Mouse (Mus musculus): ENCODE data around the gene Phf20. TPM values are rescaled to one million over a fixed set of nuclear protein-coding genes. Genes with fewer than 3 reads are reported as not detected.

Gene Phf20
- polyA plus RNA-seq, 1 experiment from 2014 or later: 157 TPM

GRCm38 (mm10) chr2:156310945-156311344 is 114.7 kb downstream of the Phf20 start:
- WGBS: 90% methylated on average over 5 of the region's 5 CpGs
- Histone ChIP-seq H3K9me3 (no peaks in the 10 kb centered on the region), H3K27me3 (no peaks in the 10 kb centered on the region), H3K36me3 (peaks cover 19% of the 10 kb centered on the region), H3K4me2 (replicated peaks) (peak overlapping the region; percentile 94), H3K27ac (replicated peaks) (peak overlapping the region; percentile 93; the same call in 1 of the 2 replicates), H3K4me3 (peak overlapping the region; percentile 65), H3K4me1 (peaks cover 15% of the 10 kb centered on the region), H3K9ac (replicated peaks) (no peak overlapping the region)
- no peak for ATAC-seq (replicated peaks)

- peak overlapping the region; percentile 94 for H3K4me2 ChIP-seq (replicated peaks)
- no peaks in the 10 kb centered on the region for H3K27me3 ChIP-seq
- WGBS: 19% methylated on average over 8 of the region's 8 CpGs
- ATAC-seq (replicated peaks): no peak
- peak overlapping the region; percentile 65 for H3K4me3 ChIP-seq
- H3K9ac ChIP-seq (replicated peaks): peak overlapping the region; percentile 77
- H3K9me3 ChIP-seq: no peaks in the 10 kb centered on the region
- H3K36me3 ChIP-seq: peaks cover 19% of the 10 kb centered on the region
- peaks cover 15% of the 10 kb centered on the region for H3K4me1 ChIP-seq
- H3K27ac ChIP-seq (replicated peaks): peak overlapping the region; percentile 93
Measured at GRCm38 (mm10) chr2:156311441-156311840, 115.2 kb downstream of the Phf20 start.

- peak overlapping the region; percentile 65 for H3K4me3 ChIP-seq
- H3K9ac ChIP-seq (replicated peaks): peak overlapping the region; percentile 77
- H3K27me3 ChIP-seq: no peaks in the 10 kb centered on the region
- H3K9me3 ChIP-seq: no peaks in the 10 kb centered on the region
- peak overlapping the region; percentile 93 for H3K27ac ChIP-seq (replicated peaks)
- H3K4me2 ChIP-seq (replicated peaks): peak overlapping the region; percentile 94
- H3K4me1 ChIP-seq: peaks cover 15% of the 10 kb centered on the region
- under 1% methylated on average over 53 of the region's 53 CpGs for WGBS
- peaks cover 16% of the 10 kb centered on the region for H3K36me3 ChIP-seq
- ATAC-seq (replicated peaks): peak; percentile 54
Measured at GRCm38 (mm10) chr2:156311841-156312291, 115.6 kb downstream of the Phf20 start.

- Histone ChIP-seq H3K27ac (replicated peaks) (peak within 1 kb of the TSS; percentile 93), H3K4me1 (peaks cover 15% of the 10 kb centered on the region), H3K4me2 (replicated peaks) (peak within 1 kb of the TSS; percentile 94), H3K4me3 (peak within 1 kb of the TSS; percentile 65), H3K27me3 (no peaks in the 10 kb centered on the region), H3K9ac (replicated peaks) (peak within 1 kb of the TSS; percentile 77), H3K36me3 (0 out of 2 replicates have a peak, but pooled peaks cover 11% of the 10 kb centered on the region), H3K9me3 (no peaks in the 10 kb centered on the region)
- ATAC-seq (replicated peaks): peak; percentile 93
- under 1% methylated on average over 48 of the region's 49 CpGs for WGBS
Measured at GRCm38 (mm10) chr2:156312297-156312897, 116.1 kb downstream of the Phf20 start, which contains the start of the genes Cnbd2 and Scand1. TSS of gene Cnbd2 (plus strand) at chr2:156312299. TSS of gene Scand1 (minus strand) at chr2:156312704.

GRCm38 (mm10) chr2:156313153-156313552 is 116.9 kb downstream of the Phf20 start:
- Histone ChIP-seq H3K9ac (replicated peaks) (peak overlapping the region; percentile 77), H3K4me2 (replicated peaks) (peak overlapping the region; percentile 94), H3K27me3 (no peaks in the 10 kb centered on the region), H3K4me1 (peaks cover 15% of the 10 kb centered on the region), H3K4me3 (peak overlapping the region; percentile 65), H3K9me3 (no peaks in the 10 kb centered on the region), H3K27ac (replicated peaks) (peak overlapping the region; percentile 93; the same call in 1 of the 2 replicates), H3K36me3 (0 out of 2 replicates have a peak, but pooled peaks cover 7% of the 10 kb centered on the region)
- WGBS: 44% methylated on average over 3 of the region's 3 CpGs
- no peak for ATAC-seq (replicated peaks)

GRCm38 (mm10) chr2:156314811-156315210 is 118.5 kb downstream of the Phf20 start:
- H3K27ac ChIP-seq (replicated peaks): no peak overlapping the region
- 89% methylated on average over 6 of the region's 6 CpGs for WGBS
- no peak for ATAC-seq (replicated peaks)
- H3K36me3 ChIP-seq: 0 out of 2 replicates have a peak, but pooled peaks cover 7% of the 10 kb centered on the region
- H3K27me3 ChIP-seq: no peaks in the 10 kb centered on the region
- H3K9ac ChIP-seq (replicated peaks): no peak overlapping the region
- H3K4me1 ChIP-seq: peaks cover 15% of the 10 kb centered on the region
- no peaks in the 10 kb centered on the region for H3K9me3 ChIP-seq
- H3K4me2 ChIP-seq (replicated peaks): no peak overlapping the region
- no peak overlapping the region for H3K4me3 ChIP-seq

GRCm38 (mm10) chr2:156318491-156318890 is 122.2 kb downstream of the Phf20 start:
- ATAC-seq (replicated peaks): no peak

GRCm38 (mm10) chr2:156321538-156321937 is 125.3 kb downstream of the Phf20 start:
- Histone ChIP-seq H3K4me3 (no peak overlapping the region), H3K27me3 (no peaks in the 10 kb centered on the region), H3K36me3 (peaks cover 3% of the 10 kb centered on the region; the same call in 1 of the 2 replicates), H3K27ac (replicated peaks) (no peak overlapping the region), H3K9ac (replicated peaks) (no peak overlapping the region), H3K4me2 (replicated peaks) (no peak overlapping the region), H3K4me1 (no peaks in the 10 kb centered on the region), H3K9me3 (no peaks in the 10 kb centered on the region)
- ATAC-seq (replicated peaks): no peak
- WGBS: 86% methylated on average over 6 of the region's 6 CpGs

More at GRCm38 (mm10) chr2:156318491-156318890, 122.2 kb downstream of the Phf20 start:
- Histone ChIP-seq H3K36me3 (peaks cover 7% of the 10 kb centered on the region; the same call in 1 of the 2 replicates), H3K27ac (replicated peaks) (no peak overlapping the region), H3K9ac (replicated peaks) (no peak overlapping the region), H3K9me3 (no peaks in the 10 kb centered on the region), H3K4me3 (no peak overlapping the region), H3K4me2 (replicated peaks) (no peak overlapping the region), H3K27me3 (no peaks in the 10 kb centered on the region), H3K4me1 (peaks cover 3% of the 10 kb centered on the region; the same call in 1 of the 2 replicates)

- no peaks in the 10 kb centered on the region for H3K27me3 ChIP-seq
- WGBS: 76% methylated on average over 6 of the region's 6 CpGs
- H3K36me3 ChIP-seq: peaks cover 3% of the 10 kb centered on the region; the same call in 1 of the 2 replicates
- H3K4me1 ChIP-seq: no peaks in the 10 kb centered on the region
- H3K4me2 ChIP-seq (replicated peaks): no peak overlapping the region
- no peak overlapping the region for H3K9ac ChIP-seq (replicated peaks)
- no peak overlapping the region for H3K27ac ChIP-seq (replicated peaks)
- H3K4me3 ChIP-seq: no peak overlapping the region
- H3K9me3 ChIP-seq: no peaks in the 10 kb centered on the region
- ATAC-seq (replicated peaks): no peak
Measured at GRCm38 (mm10) chr2:156324116-156324588, 127.9 kb downstream of the Phf20 start.

GRCm38 (mm10) chr2:156324681-156325080 is 128.4 kb downstream of the Phf20 start:
- Histone ChIP-seq H3K9ac (replicated peaks) (no peak overlapping the region), H3K4me3 (no peak overlapping the region), H3K4me1 (no peaks in the 10 kb centered on the region), H3K27ac (replicated peaks) (no peak overlapping the region), H3K4me2 (replicated peaks) (no peak overlapping the region), H3K9me3 (no peaks in the 10 kb centered on the region), H3K36me3 (peaks cover 3% of the 10 kb centered on the region; the same call in 1 of the 2 replicates), H3K27me3 (no peaks in the 10 kb centered on the region)
- 54% methylated on average over 5 of the region's 5 CpGs for WGBS
- no peak for ATAC-seq (replicated peaks)

- Histone ChIP-seq H3K27me3 (no peaks in the 10 kb centered on the region), H3K27ac (replicated peaks) (no peak overlapping the region), H3K9ac (replicated peaks) (no peak overlapping the region), H3K4me2 (replicated peaks) (no peak overlapping the region), H3K4me3 (no peak overlapping the region), H3K36me3 (no peaks in the 10 kb centered on the region), H3K4me1 (no peaks in the 10 kb centered on the region), H3K9me3 (no peaks in the 10 kb centered on the region)
- no peak for ATAC-seq (replicated peaks)
- WGBS: 80% methylated on average over 1 of the region's 1 CpGs
Measured at GRCm38 (mm10) chr2:156330681-156331080, 134.4 kb downstream of the Phf20 start.

- ATAC-seq (replicated peaks): no peak
- WGBS: 83% methylated on average over 7 of the region's 7 CpGs
- H3K9me3 ChIP-seq: no peaks in the 10 kb centered on the region
Measured at GRCm38 (mm10) chr2:156331446-156331965, 135.2 kb downstream of the Phf20 start.

More at GRCm38 (mm10) chr2:156331446-156331965, 135.2 kb downstream of the Phf20 start:
- Histone ChIP-seq H3K36me3 (no peaks in the 10 kb centered on the region), H3K4me2 (replicated peaks) (no peak overlapping the region), H3K9ac (replicated peaks) (no peak overlapping the region), H3K4me1 (no peaks in the 10 kb centered on the region), H3K27me3 (no peaks in the 10 kb centered on the region), H3K4me3 (no peak overlapping the region), H3K27ac (replicated peaks) (no peak overlapping the region)

Data from forebrain, embryonic 15.5 days (tissue).